Comparison of ENCODE assay signal across 14 mouse cellular contexts in genomic region chr9:28319021-28319755, GRCm38 (mm10).
A peak's percentile ranks its signal among the peaks of the same experiment; 100 is the strongest.
DNase-seq lines count a peak whose midpoint lies in the region.
"Had no signal": no experiment of that assay in that cellular context is flagged by ENCODE, and none has a peak within 500 bp of the region (broad histone marks: within the 10 kb centered on the region; RNA-seq: fewer than 3 reads in every experiment).

No protein-coding gene starts in this region.

- DNase-seq in adrenal gland, adult (ENCODE audit: inconsistent age in 2 of 2, low spot score in 1 of 2): peak; percentile 77 to 89
- DNase-seq in adrenal gland, postnatal 4 days (ENCODE audit: low spot score in 2 of 2): no peak
- DNase-seq in adrenal gland, adult 8-10 months: peak; percentile 74
- peak; percentile 33 for DNase-seq in adrenal gland, postnatal 25 days
- no peak for DNase-seq in thymus, postnatal 36 days
- DNase-seq in urinary bladder, postnatal 25 days (ENCODE audit: low spot score): no peak
- DNase-seq: cerebellum, adult 18-20 months; cerebellum, adult 9-10 months; cerebellum, postnatal 14 days; gastrocnemius, postnatal 25 days; heart, adult 18-20 months; heart, postnatal 10 days; heart, postnatal 36 days; kidney, adult 18-20 months had no signal

Comparison
In these comparisons a context has a peak if more than half of its experiments do, and no peak if none do; other contexts are left out.
1. DNase-seq: peak in adrenal gland, adult (2 of 2), adrenal gland, adult 8-10 months (single experiment) and adrenal gland, postnatal 25 days (single experiment); none in adrenal gland, postnatal 4 days (0 of 2), thymus, postnatal 36 days (0 of 2) and urinary bladder, postnatal 25 days (single experiment).